Mouse (Mus musculus): Measurements from ENCODE around the gene Diras2. TPM values are rescaled to one million over a fixed set of nuclear protein-coding genes. Genes with fewer than 3 reads are reported as not detected.

Gene Diras2
- total and polyA plus RNA-seq, 3 experiments: 0.05 TPM; not detected in 2

GRCm38 (mm10) chr13:52542036-52542526, 11.0 kb upstream of the Diras2 start:
- Histone ChIP-seq H3K4me1 (ENCODE audit: insufficient read depth, low read depth, low read length) (no peaks in the 10 kb centered on the region), H3K4me3 (ENCODE audit: low read depth, low read length) (no peak overlapping the region)

DNA sequence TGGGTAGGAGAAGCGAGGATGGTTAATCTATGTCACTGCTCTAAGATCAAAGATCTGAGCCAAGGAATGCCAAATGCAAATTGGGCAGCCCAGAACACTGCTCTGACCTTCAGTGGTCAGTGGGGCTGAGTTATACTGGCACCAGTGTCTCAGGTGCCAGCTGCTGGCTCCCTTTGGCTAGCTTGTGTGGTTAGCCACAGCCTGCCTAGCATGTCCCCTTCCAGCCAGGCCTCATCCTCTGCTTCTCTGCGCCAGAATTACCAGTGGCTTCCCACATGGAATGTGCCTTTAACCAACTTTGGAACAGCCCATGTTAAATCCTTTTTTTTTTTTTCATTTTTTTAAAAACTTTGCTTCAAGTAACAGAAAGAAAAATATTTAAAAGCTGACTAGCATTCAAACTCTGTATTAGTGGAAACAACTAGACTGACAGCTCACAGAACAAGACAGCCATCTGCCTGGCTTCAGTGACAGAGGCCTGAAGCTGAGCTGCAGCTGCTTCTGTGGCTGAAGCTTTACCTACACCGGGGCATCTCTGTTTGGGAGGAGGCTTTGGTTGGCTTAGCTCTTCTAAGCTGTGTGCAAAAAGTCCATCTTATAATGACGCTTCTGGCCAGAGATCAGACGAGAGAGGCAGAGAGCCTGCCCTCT, 10.4 kb upstream of the Diras2 start:
- Histone ChIP-seq H3K4me1 (ENCODE audit: insufficient read depth, low read depth, low read length) (no peaks in the 10 kb centered on the region), H3K9me3 (replicated peaks) (peaks cover 83% of the 10 kb centered on the region), H3K4me3 (ENCODE audit: low read depth, low read length) (no peak overlapping the region), H3K36me3 (replicated peaks) (no peaks in the 10 kb centered on the region), H3K27me3 (ENCODE audit: insufficient read depth, low read length) (no peaks in the 10 kb centered on the region)
- no peak for TF ChIP-seq TAL1 (conservative IDR thresholded peaks at IDR 0.05; ENCODE audit: low read depth, low read length)
- no peak for TF ChIP-seq POLR2AphosphoS5 (IDR thresholded peaks at IDR 0.05; ENCODE audit: insufficient replicate concordance, low read depth, low read length)
- ATAC-seq (ENCODE audit: extremely low read depth, insufficient number of reproducible peaks, low FRiP score, poor library complexity, severe bottlenecking) (no peak), DNase-seq (ENCODE audit: low spot score) (no peak)

More at GRCm38 (mm10) chr13:52542036-52542526, 11.0 kb upstream of the Diras2 start:
- DNase-seq (ENCODE audit: low spot score) (no peak), ATAC-seq (ENCODE audit: extremely low read depth, insufficient number of reproducible peaks, low FRiP score, poor library complexity, severe bottlenecking) (no peak)
- Histone ChIP-seq H3K36me3 (replicated peaks) (no peaks in the 10 kb centered on the region), H3K9me3 (replicated peaks) (peaks cover 83% of the 10 kb centered on the region), H3K27me3 (ENCODE audit: insufficient read depth, low read length) (no peaks in the 10 kb centered on the region)
- TF ChIP-seq GATA2 (IDR thresholded peaks at IDR 0.05; ENCODE audit: borderline replicate concordance, low read depth, low read length) (no peak), GATA1 (IDR thresholded peaks at IDR 0.05; ENCODE audit: borderline replicate concordance, low read length) (no peak), POLR2AphosphoS5 (IDR thresholded peaks at IDR 0.05; ENCODE audit: insufficient replicate concordance, low read depth, low read length) (no peak), CTCF (IDR thresholded peaks at IDR 0.05; ENCODE audit: low read depth, low read length) (no peak)

GRCm38 (mm10) chr13:52539461-52539860, 8.4 kb upstream of the Diras2 start:
- TF ChIP-seq CTCF (IDR thresholded peaks at IDR 0.05; ENCODE audit: low read depth, low read length) (no peak), TAL1 (conservative IDR thresholded peaks at IDR 0.05; ENCODE audit: low read depth, low read length) (no peak), GATA2 (IDR thresholded peaks at IDR 0.05; ENCODE audit: borderline replicate concordance, low read depth, low read length) (no peak), POLR2AphosphoS5 (IDR thresholded peaks at IDR 0.05; ENCODE audit: insufficient replicate concordance, low read depth, low read length) (no peak), GATA1 (IDR thresholded peaks at IDR 0.05; ENCODE audit: borderline replicate concordance, low read length) (no peak)
- peaks cover 80% of the 10 kb centered on the region for H3K9me3 ChIP-seq (replicated peaks)
- no peak for DNase-seq (ENCODE audit: low spot score)
- H3K36me3 ChIP-seq (replicated peaks): no peaks in the 10 kb centered on the region
- no peaks in the 10 kb centered on the region for H3K4me1 ChIP-seq (ENCODE audit: insufficient read depth, low read depth, low read length)
- no peak overlapping the region for H3K4me3 ChIP-seq (ENCODE audit: low read depth, low read length)
- no peaks in the 10 kb centered on the region for H3K27me3 ChIP-seq (ENCODE audit: insufficient read depth, low read length)
- ATAC-seq (ENCODE audit: extremely low read depth, insufficient number of reproducible peaks, low FRiP score, poor library complexity, severe bottlenecking): no peak

DNA sequence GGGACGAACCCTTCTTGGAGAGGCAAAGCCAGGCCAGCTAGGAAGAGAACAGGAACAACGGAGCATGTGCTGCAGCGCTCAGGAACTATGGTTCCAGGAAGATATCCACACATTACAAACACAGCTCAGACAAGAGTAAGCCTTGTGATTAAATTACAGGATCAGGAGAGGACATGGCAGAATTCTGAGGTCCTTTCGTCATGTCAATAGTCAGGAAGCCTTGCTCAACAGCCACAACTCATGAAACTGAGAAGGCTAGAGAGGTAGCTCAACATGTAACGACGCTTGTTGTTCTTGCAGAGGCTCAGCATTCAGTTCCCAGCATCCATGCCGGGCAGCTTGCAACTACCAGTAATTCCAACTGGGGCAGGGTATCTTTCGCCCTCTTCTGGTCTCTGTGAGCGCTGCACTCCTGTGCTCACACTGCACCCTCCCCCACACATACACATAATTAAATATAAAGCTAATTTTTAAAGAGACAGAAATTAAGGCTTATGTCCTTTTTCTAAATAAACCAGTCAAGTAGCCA, 7.6 kb upstream of the Diras2 start:
- H3K4me3 ChIP-seq (ENCODE audit: low read depth, low read length): no peak overlapping the region
- H3K27me3 ChIP-seq (ENCODE audit: insufficient read depth, low read length): no peaks in the 10 kb centered on the region
- ATAC-seq (ENCODE audit: extremely low read depth, insufficient number of reproducible peaks, low FRiP score, poor library complexity, severe bottlenecking) (no peak), DNase-seq (ENCODE audit: low spot score) (no peak)
- H3K9me3 ChIP-seq (replicated peaks): peaks cover 82% of the 10 kb centered on the region
- H3K4me1 ChIP-seq (ENCODE audit: insufficient read depth, low read depth, low read length): no peaks in the 10 kb centered on the region
- no peak for TF ChIP-seq TAL1 (conservative IDR thresholded peaks at IDR 0.05; ENCODE audit: low read depth, low read length)
- no peak for TF ChIP-seq GATA1 (IDR thresholded peaks at IDR 0.05; ENCODE audit: borderline replicate concordance, low read length)
- TF ChIP-seq POLR2AphosphoS5 (IDR thresholded peaks at IDR 0.05; ENCODE audit: insufficient replicate concordance, low read depth, low read length): no peak
- TF ChIP-seq GATA2 (IDR thresholded peaks at IDR 0.05; ENCODE audit: borderline replicate concordance, low read depth, low read length): no peak
- TF ChIP-seq CTCF (IDR thresholded peaks at IDR 0.05; ENCODE audit: low read depth, low read length): no peak
- no peaks in the 10 kb centered on the region for H3K36me3 ChIP-seq (replicated peaks)

- TF ChIP-seq POLR2AphosphoS5 (IDR thresholded peaks at IDR 0.05; ENCODE audit: insufficient replicate concordance, low read depth, low read length) (no peak), TAL1 (conservative IDR thresholded peaks at IDR 0.05; ENCODE audit: low read depth, low read length) (no peak), CTCF (IDR thresholded peaks at IDR 0.05; ENCODE audit: low read depth, low read length) (no peak), GATA2 (IDR thresholded peaks at IDR 0.05; ENCODE audit: borderline replicate concordance, low read depth, low read length) (no peak), GATA1 (IDR thresholded peaks at IDR 0.05; ENCODE audit: borderline replicate concordance, low read length) (no peak)
- Histone ChIP-seq H3K9me3 (replicated peaks) (peaks cover 79% of the 10 kb centered on the region), H3K4me3 (ENCODE audit: low read depth, low read length) (no peak overlapping the region), H3K4me1 (ENCODE audit: insufficient read depth, low read depth, low read length) (no peaks in the 10 kb centered on the region), H3K36me3 (replicated peaks) (no peaks in the 10 kb centered on the region), H3K27me3 (ENCODE audit: insufficient read depth, low read length) (no peaks in the 10 kb centered on the region)
- ATAC-seq (ENCODE audit: extremely low read depth, insufficient number of reproducible peaks, low FRiP score, poor library complexity, severe bottlenecking) (no peak), DNase-seq (ENCODE audit: low spot score) (no peak)
Measured at GRCm38 (mm10) chr13:52537754-52538587, 6.9 kb upstream of the Diras2 start.

DNA sequence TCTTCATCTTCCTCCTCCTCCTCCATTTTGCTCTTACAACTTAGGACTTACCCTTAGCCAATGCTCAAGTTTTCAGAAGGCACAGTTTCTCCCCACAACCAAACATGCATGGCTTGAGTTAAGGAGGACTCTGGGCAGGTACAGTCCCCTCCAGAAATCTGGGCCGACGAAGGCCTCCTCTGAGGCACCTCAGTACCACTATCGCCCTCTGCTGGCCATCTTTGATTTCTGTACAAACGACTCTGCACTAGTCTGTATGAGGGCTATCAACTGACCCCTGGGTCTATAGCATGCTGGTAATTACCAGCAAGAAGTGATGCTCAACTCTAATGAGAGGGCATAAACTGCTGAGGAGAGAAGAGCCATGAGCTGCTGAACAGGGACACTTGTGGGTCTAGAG, 4.5 kb upstream of the Diras2 start:
- no peaks in the 10 kb centered on the region for H3K36me3 ChIP-seq (replicated peaks)
- no peak for DNase-seq (ENCODE audit: low spot score)
- no peak overlapping the region for H3K4me3 ChIP-seq (ENCODE audit: low read depth, low read length)
- H3K4me1 ChIP-seq (ENCODE audit: insufficient read depth, low read depth, low read length): no peaks in the 10 kb centered on the region
- H3K27me3 ChIP-seq (ENCODE audit: insufficient read depth, low read length): no peaks in the 10 kb centered on the region
- peaks cover 72% of the 10 kb centered on the region for H3K9me3 ChIP-seq (replicated peaks)
- no peak for ATAC-seq (ENCODE audit: extremely low read depth, insufficient number of reproducible peaks, low FRiP score, poor library complexity, severe bottlenecking)
- no peak for TF ChIP-seq GATA2 (IDR thresholded peaks at IDR 0.05; ENCODE audit: borderline replicate concordance, low read depth, low read length)
- TF ChIP-seq TAL1 (conservative IDR thresholded peaks at IDR 0.05; ENCODE audit: low read depth, low read length): no peak
- TF ChIP-seq POLR2AphosphoS5 (IDR thresholded peaks at IDR 0.05; ENCODE audit: insufficient replicate concordance, low read depth, low read length): no peak
- TF ChIP-seq CTCF (IDR thresholded peaks at IDR 0.05; ENCODE audit: low read depth, low read length): no peak
- TF ChIP-seq GATA1 (IDR thresholded peaks at IDR 0.05; ENCODE audit: borderline replicate concordance, low read length): no peak
